Mouse (Mus musculus): Measurements from ENCODE around the gene Faap100. TPM values are rescaled to one million over a fixed set of nuclear protein-coding genes. Genes with fewer than 3 reads are reported as not detected.

Faap100 gene
- polyA plus RNA-seq, 1 experiment: 13.2 TPM

- H3K9me3 ChIP-seq (replicated peaks; ENCODE audit: control insufficient read depth, insufficient read depth, low read length, poor library complexity, severe bottlenecking): no peaks in the 10 kb centered on the region
- no peak overlapping the region for H3K4me3 ChIP-seq (ENCODE audit: low read depth, low read length)
- no peaks in the 10 kb centered on the region for H3K27me3 ChIP-seq (ENCODE audit: control insufficient read depth, insufficient read depth, low read length, poor library complexity, severe bottlenecking)
- H3K9ac ChIP-seq (ENCODE audit: low read depth, poor library complexity, severe bottlenecking): no peak overlapping the region
- TF ChIP-seq POLR2A (IDR thresholded peaks at IDR 0.05; ENCODE audit: insufficient read depth, low read length): no peak
- no peak for TF ChIP-seq CTCF (IDR thresholded peaks at IDR 0.05; ENCODE audit: low read depth, low read length)
- no peak for TF ChIP-seq EP300 (IDR thresholded peaks at IDR 0.05; ENCODE audit: insufficient read depth, low read depth, low read length)
- no peaks in the 10 kb centered on the region for H3K4me1 ChIP-seq (ENCODE audit: control insufficient read depth, insufficient read depth, low read length)
- H3K27ac ChIP-seq (ENCODE audit: insufficient read depth, low read length): no peak overlapping the region
- H3K36me3 ChIP-seq (ENCODE audit: control insufficient read depth, insufficient read depth, low read length, poor library complexity, severe bottlenecking): peaks cover 21% of the 10 kb centered on the region
Observed at GRCm38 (mm10) chr11:120343519-120344309, 34.9 kb downstream of the Faap100 start.

GRCm38 (mm10) chr11:120342656-120343160 lies 35.9 kb downstream of the Faap100 start:
- no peak for TF ChIP-seq POLR2A (IDR thresholded peaks at IDR 0.05; ENCODE audit: insufficient read depth, low read length)
- TF ChIP-seq CTCF (IDR thresholded peaks at IDR 0.05; ENCODE audit: low read depth, low read length): no peak
- TF ChIP-seq EP300 (IDR thresholded peaks at IDR 0.05; ENCODE audit: insufficient read depth, low read depth, low read length): no peak
- no peak overlapping the region for H3K9ac ChIP-seq (ENCODE audit: low read depth, poor library complexity, severe bottlenecking)
- H3K27me3 ChIP-seq (ENCODE audit: control insufficient read depth, insufficient read depth, low read length, poor library complexity, severe bottlenecking): no peaks in the 10 kb centered on the region
- no peaks in the 10 kb centered on the region for H3K4me1 ChIP-seq (ENCODE audit: control insufficient read depth, insufficient read depth, low read length)
- H3K4me3 ChIP-seq (ENCODE audit: low read depth, low read length): no peak overlapping the region
- no peak overlapping the region for H3K27ac ChIP-seq (ENCODE audit: insufficient read depth, low read length)
- no peaks in the 10 kb centered on the region for H3K9me3 ChIP-seq (replicated peaks; ENCODE audit: control insufficient read depth, insufficient read depth, low read length, poor library complexity, severe bottlenecking)
- peaks cover 21% of the 10 kb centered on the region for H3K36me3 ChIP-seq (ENCODE audit: control insufficient read depth, insufficient read depth, low read length, poor library complexity, severe bottlenecking)

GRCm38 (mm10) chr11:120341661-120342060 lies 36.9 kb downstream of the Faap100 start:
- Histone ChIP-seq H3K4me3 (ENCODE audit: low read depth, low read length) (no peak overlapping the region), H3K27me3 (ENCODE audit: control insufficient read depth, insufficient read depth, low read length, poor library complexity, severe bottlenecking) (no peaks in the 10 kb centered on the region), H3K36me3 (ENCODE audit: control insufficient read depth, insufficient read depth, low read length, poor library complexity, severe bottlenecking) (peaks cover 14% of the 10 kb centered on the region), H3K27ac (ENCODE audit: insufficient read depth, low read length) (no peak overlapping the region), H3K9ac (ENCODE audit: low read depth, poor library complexity, severe bottlenecking) (no peak overlapping the region), H3K9me3 (replicated peaks; ENCODE audit: control insufficient read depth, insufficient read depth, low read length, poor library complexity, severe bottlenecking) (no peaks in the 10 kb centered on the region), H3K4me1 (ENCODE audit: control insufficient read depth, insufficient read depth, low read length) (no peaks in the 10 kb centered on the region)
- TF ChIP-seq EP300 (IDR thresholded peaks at IDR 0.05; ENCODE audit: insufficient read depth, low read depth, low read length) (no peak), POLR2A (IDR thresholded peaks at IDR 0.05; ENCODE audit: insufficient read depth, low read length) (no peak), CTCF (IDR thresholded peaks at IDR 0.05; ENCODE audit: low read depth, low read length) (no peak)

GRCm38 (mm10) chr11:120339978-120340513 lies 38.5 kb downstream of the Faap100 start:
- peaks cover 5% of the 10 kb centered on the region; the same call in 1 of the 2 replicates for H3K36me3 ChIP-seq (ENCODE audit: control insufficient read depth, insufficient read depth, low read length, poor library complexity, severe bottlenecking)
- no peaks in the 10 kb centered on the region for H3K4me1 ChIP-seq (ENCODE audit: control insufficient read depth, insufficient read depth, low read length)
- no peak overlapping the region for H3K27ac ChIP-seq (ENCODE audit: insufficient read depth, low read length)
- TF ChIP-seq CTCF (IDR thresholded peaks at IDR 0.05; ENCODE audit: low read depth, low read length) (no peak), POLR2A (IDR thresholded peaks at IDR 0.05; ENCODE audit: insufficient read depth, low read length) (no peak), EP300 (IDR thresholded peaks at IDR 0.05; ENCODE audit: insufficient read depth, low read depth, low read length) (no peak)
- no peak overlapping the region for H3K4me3 ChIP-seq (ENCODE audit: low read depth, low read length)
- no peak overlapping the region for H3K9ac ChIP-seq (ENCODE audit: low read depth, poor library complexity, severe bottlenecking)
- H3K27me3 ChIP-seq (ENCODE audit: control insufficient read depth, insufficient read depth, low read length, poor library complexity, severe bottlenecking): no peaks in the 10 kb centered on the region
- H3K9me3 ChIP-seq (replicated peaks; ENCODE audit: control insufficient read depth, insufficient read depth, low read length, poor library complexity, severe bottlenecking): no peaks in the 10 kb centered on the region

GRCm38 (mm10) chr11:120338786-120339185 lies 39.8 kb downstream of the Faap100 start:
- H3K9me3 ChIP-seq (replicated peaks; ENCODE audit: control insufficient read depth, insufficient read depth, low read length, poor library complexity, severe bottlenecking): 0 out of 2 replicates have a peak, but pooled peaks cover 1% of the 10 kb centered on the region
- TF ChIP-seq CTCF (IDR thresholded peaks at IDR 0.05; ENCODE audit: low read depth, low read length) (no peak), POLR2A (IDR thresholded peaks at IDR 0.05; ENCODE audit: insufficient read depth, low read length) (no peak)
- no peaks in the 10 kb centered on the region for H3K4me1 ChIP-seq (ENCODE audit: control insufficient read depth, insufficient read depth, low read length)
- no peaks in the 10 kb centered on the region for H3K27me3 ChIP-seq (ENCODE audit: control insufficient read depth, insufficient read depth, low read length, poor library complexity, severe bottlenecking)
- H3K4me3 ChIP-seq (ENCODE audit: low read depth, low read length): no peak overlapping the region
- no peak overlapping the region for H3K27ac ChIP-seq (ENCODE audit: insufficient read depth, low read length)
- H3K36me3 ChIP-seq (ENCODE audit: control insufficient read depth, insufficient read depth, low read length, poor library complexity, severe bottlenecking): no peaks in the 10 kb centered on the region
- no peak overlapping the region for H3K9ac ChIP-seq (ENCODE audit: low read depth, poor library complexity, severe bottlenecking)

GRCm38 (mm10) chr11:120337447-120337846 lies 41.1 kb downstream of the Faap100 start:
- no peaks in the 10 kb centered on the region for H3K27me3 ChIP-seq (ENCODE audit: control insufficient read depth, insufficient read depth, low read length, poor library complexity, severe bottlenecking)
- no peak overlapping the region for H3K27ac ChIP-seq (ENCODE audit: insufficient read depth, low read length)
- no peaks in the 10 kb centered on the region for H3K36me3 ChIP-seq (ENCODE audit: control insufficient read depth, insufficient read depth, low read length, poor library complexity, severe bottlenecking)
- no peak overlapping the region for H3K4me3 ChIP-seq (ENCODE audit: low read depth, low read length)
- H3K9me3 ChIP-seq (replicated peaks; ENCODE audit: control insufficient read depth, insufficient read depth, low read length, poor library complexity, severe bottlenecking): 0 out of 2 replicates have a peak, but pooled peaks cover 2% of the 10 kb centered on the region
- TF ChIP-seq EP300 (IDR thresholded peaks at IDR 0.05; ENCODE audit: insufficient read depth, low read depth, low read length): no peak
- no peak for TF ChIP-seq POLR2A (IDR thresholded peaks at IDR 0.05; ENCODE audit: insufficient read depth, low read length)
- peak; percentile 20 for TF ChIP-seq CTCF (IDR thresholded peaks at IDR 0.05; ENCODE audit: low read depth, low read length)
- H3K4me1 ChIP-seq (ENCODE audit: control insufficient read depth, insufficient read depth, low read length): no peaks in the 10 kb centered on the region
- H3K9ac ChIP-seq (ENCODE audit: low read depth, poor library complexity, severe bottlenecking): no peak overlapping the region

All from ES-Bruce4 (cell line).